ENCODE assay signal across 11 mouse cellular contexts in the genomic region with DNA sequence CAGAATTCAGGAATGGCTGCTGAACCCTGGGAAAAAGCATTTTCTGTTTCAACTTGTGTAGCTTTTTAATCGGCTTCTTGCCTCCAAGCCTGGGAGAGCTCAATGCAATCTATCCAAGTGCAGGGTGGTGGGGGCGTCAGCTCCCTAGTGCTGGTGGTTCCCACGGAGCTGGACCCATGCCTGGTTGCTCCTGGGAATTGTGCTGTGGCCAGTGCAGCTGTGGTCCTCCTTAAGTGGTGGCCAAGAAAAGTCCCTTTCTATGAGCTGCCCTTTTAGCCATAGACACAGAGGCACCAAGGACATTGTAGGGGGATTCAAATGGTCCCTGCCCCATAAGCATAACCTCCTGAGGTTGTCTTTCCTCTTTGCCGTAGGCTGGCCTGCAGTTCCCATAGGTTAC. TPM values are rescaled to one million over a fixed set of nuclear protein-coding genes. Genes with fewer than 3 reads are reported as not detected.
DNase-seq lines count a peak whose midpoint lies in the region; ATAC-seq and TF ChIP-seq lines count a peak whose summit lies in the region.
"Had no signal": no experiment of that assay in that cellular context is flagged by ENCODE, and none has a peak within 500 bp of the region (broad histone marks: within the 10 kb centered on the region; RNA-seq: fewer than 3 reads in every experiment).

No protein-coding gene starts in this region.

- WGBS in hindbrain, postnatal 0 days, result 48% methylated on average over 4 of the region's 4 CpGs
- 65% methylated on average over 4 of the region's 4 CpGs for WGBS in hindbrain, embryonic 14.5 days

- no peaks in the 10 kb centered on the region for H3K4me1 ChIP-seq in hindbrain, postnatal 0 days (ENCODE audit: insufficient read depth, low read length)
- H3K4me1 ChIP-seq in hindbrain, embryonic 14.5 days (replicated peaks; ENCODE audit: control insufficient read depth, insufficient read depth, low read length), result peaks cover 14% of the 10 kb centered on the region

- DNase-seq in hindbrain, postnatal 0 days (ENCODE audit: low spot score), result peak; percentile 70
- DNase-seq in hindbrain, embryonic 14.5 days (ENCODE audit: low spot score), result no peak
- DNase-seq in ovary, postnatal 10 days (ENCODE audit: low spot score), result peak; percentile 15
- DNase-seq in ovary, adult 18-20 months (ENCODE audit: low spot score), result no peak
- DNase-seq in heart, adult 8-10 months (ENCODE audit: low spot score), result peak; percentile 65
- peak; percentile 70 for DNase-seq in testis, postnatal 14 days (ENCODE audit: low spot score)
- DNase-seq: thymus, adult 18-20 months had no signal

- H3K9me3 ChIP-seq in hindbrain, postnatal 0 days (ENCODE audit: low read length), result 0 out of 2 replicates have a peak, but pooled peaks cover 3% of the 10 kb centered on the region
- 0 out of 2 replicates have a peak, but pooled peaks cover 4% of the 10 kb centered on the region for H3K9me3 ChIP-seq in hindbrain, embryonic 14.5 days (ENCODE audit: control insufficient read depth, low read length)
- H3K9me3 ChIP-seq: forebrain, embryonic 15.5 days had no signal

- H3K27ac ChIP-seq in hindbrain, postnatal 0 days, result peak overlapping the region; percentile 66
- H3K27ac ChIP-seq in hindbrain, embryonic 14.5 days, result no peak overlapping the region
- H3K27ac ChIP-seq: forebrain, embryonic 15.5 days; left cerebral cortex, adult 2 months had no signal

- no peak overlapping the region for H3K4me2 ChIP-seq in hindbrain, postnatal 0 days (ENCODE audit: low read depth, low read length)
- H3K4me2 ChIP-seq in hindbrain, embryonic 14.5 days (replicated peaks), result no peak overlapping the region
- H3K4me2 ChIP-seq: forebrain, embryonic 15.5 days had no signal

- H3K9ac ChIP-seq in hindbrain, postnatal 0 days (replicated peaks; ENCODE audit: low read length), result no peak overlapping the region
- no peak overlapping the region for H3K9ac ChIP-seq in hindbrain, embryonic 14.5 days
- H3K9ac ChIP-seq: forebrain, embryonic 15.5 days had no signal

- H3K36me3 ChIP-seq in hindbrain, postnatal 0 days (ENCODE audit: insufficient read depth, low read length), result no peaks in the 10 kb centered on the region
- no peaks in the 10 kb centered on the region for H3K36me3 ChIP-seq in hindbrain, embryonic 14.5 days (replicated peaks; ENCODE audit: control insufficient read depth, insufficient read depth)
- H3K36me3 ChIP-seq: forebrain, embryonic 15.5 days had no signal

- no peak overlapping the region for H3K4me3 ChIP-seq in hindbrain, postnatal 0 days (ENCODE audit: low read length)
- H3K4me3 ChIP-seq in hindbrain, embryonic 14.5 days (replicated peaks; ENCODE audit: low read length), result no peak overlapping the region
- H3K4me3 ChIP-seq: forebrain, embryonic 15.5 days; left cerebral cortex, adult 2 months had no signal

- ATAC-seq in hindbrain, postnatal 0 days, result peak; percentile 85; the same call in 1 of the 2 replicates
- ATAC-seq in hindbrain, embryonic 14.5 days (ENCODE audit: low FRiP score), result no peak
- no peak for ATAC-seq in megakaryocyte-erythroid progenitor cell, adult 5-6 weeks (replicated peaks; ENCODE audit: low FRiP score, low TSS enrichment, poor library complexity, severe bottlenecking)
- ATAC-seq: forebrain, embryonic 15.5 days; intestine, embryonic 16.5 days had no signal

- no peak for TF ChIP-seq CTCF in hindbrain, postnatal 0 days (IDR thresholded peaks at IDR 0.05; ENCODE audit: low read depth)

- no peaks in the 10 kb centered on the region for H3K27me3 ChIP-seq in hindbrain, postnatal 0 days (ENCODE audit: insufficient read depth, low read length)
- H3K27me3 ChIP-seq in hindbrain, embryonic 14.5 days (ENCODE audit: control insufficient read depth, insufficient read depth, low read length), result no peaks in the 10 kb centered on the region
- H3K27me3 ChIP-seq: forebrain, embryonic 15.5 days had no signal

RNA-seq across cellular contexts. Expression of a gene that starts 31.7 kb away (rescaled TPM):
- 341 and 395 TPM in 2 replicates for total RNA-seq in hindbrain, postnatal 0 days (2014; rRNA removed)
- 242 and 270 TPM in 2 replicates for polyA plus RNA-seq in hindbrain, postnatal 0 days (2015; fragmentation: Nextera tagmentation; extraction: Ambion mirVana)
- polyA plus RNA-seq in hindbrain, embryonic 14.5 days (2014; fragmentation: Nextera tagmentation; extraction: Ambion mirVana), result 296 and 310 TPM in 2 replicates
- total RNA-seq in heart, adult 8-10 months (2022), result 10 to 100 TPM; 20.7 to 32.9 (median 27.6) TPM
- total RNA-seq in megakaryocyte-erythroid progenitor cell, adult 5-6 weeks (2014; fragmentation: Nextera tagmentation), result 1.1 and 2.2 TPM in 2 replicates
- total RNA-seq in megakaryocyte-erythroid progenitor cell, adult 5-6 weeks (2017), result 2.0 and 3.6 TPM in 2 replicates

Comparison
In these comparisons a context has a peak if more than half of its experiments do, and no peak if none do; other contexts are left out.
1. DNase-seq: peak in hindbrain, postnatal 0 days (single experiment), ovary, postnatal 10 days (single experiment), heart, adult 8-10 months (single experiment) and testis, postnatal 14 days (single experiment); none in hindbrain, embryonic 14.5 days (single experiment) and ovary, adult 18-20 months (single experiment).
2. RNA of a gene that starts 31.7 kb away (total RNA-seq): 341 to 395 TPM in hindbrain, postnatal 0 days; 20.7 to 32.9 TPM in heart, adult 8-10 months and 1.1 to 3.6 TPM in megakaryocyte-erythroid progenitor cell, adult 5-6 weeks; every median in the first group is over 10 times any median in the second.